Mouse (Mus musculus): ENCODE data around the gene Prdm1. TPM values are rescaled to one million over a fixed set of nuclear protein-coding genes. Genes with fewer than 3 reads are reported as not detected.

The Prdm1 gene
- total and polyA plus RNA-seq, 2 experiments: 0.18 to 0.28 TPM

- TF ChIP-seq POLR2A (IDR thresholded peaks at IDR 0.05; ENCODE audit: extremely low read depth, insufficient read depth, low read length) (no peak), CTCF (IDR thresholded peaks at IDR 0.05; ENCODE audit: low read depth, low read length) (no peak)
- no peaks in the 10 kb centered on the region for H3K4me1 ChIP-seq (ENCODE audit: control insufficient read depth, insufficient read depth, low read length)
- 54% methylated on average over 2 of the region's 2 CpGs for WGBS
- no peak for DNase-seq (ENCODE audit: extremely low read depth, low read depth, low spot score)
- H3K36me3 ChIP-seq (ENCODE audit: control insufficient read depth, insufficient read depth, low read length): no peaks in the 10 kb centered on the region
- H3K9ac ChIP-seq (ENCODE audit: low read depth, low read length): no peak overlapping the region
- no peak overlapping the region for H3K27ac ChIP-seq (replicated peaks; ENCODE audit: insufficient read depth, low read depth, low read length)
- no peaks in the 10 kb centered on the region for H3K27me3 ChIP-seq (ENCODE audit: control insufficient read depth, insufficient read depth, low read length)
- H3K4me3 ChIP-seq (ENCODE audit: insufficient read depth, low read depth, low read length): no peak overlapping the region
- H3K79me2 ChIP-seq (ENCODE audit: control insufficient read depth, insufficient read depth, low read length): no peaks in the 10 kb centered on the region
These were observed 20.3 kb downstream of the Prdm1 start for GRCm38 (mm10) chr10:44507984-44508383.

GRCm38 (mm10) chr10:44502891-44503290, 25.4 kb downstream of the Prdm1 start:
- 77% methylated on average over 13 of the region's 13 CpGs for WGBS
- no peaks in the 10 kb centered on the region for H3K36me3 ChIP-seq (ENCODE audit: control insufficient read depth, insufficient read depth, low read length)
- no peak overlapping the region for H3K27ac ChIP-seq (replicated peaks; ENCODE audit: insufficient read depth, low read depth, low read length)
- TF ChIP-seq CTCF (IDR thresholded peaks at IDR 0.05; ENCODE audit: low read depth, low read length): no peak
- no peak for TF ChIP-seq POLR2A (IDR thresholded peaks at IDR 0.05; ENCODE audit: extremely low read depth, insufficient read depth, low read length)
- no peaks in the 10 kb centered on the region for H3K4me1 ChIP-seq (ENCODE audit: control insufficient read depth, insufficient read depth, low read length)
- H3K79me2 ChIP-seq (ENCODE audit: control insufficient read depth, insufficient read depth, low read length): no peaks in the 10 kb centered on the region
- DNase-seq (ENCODE audit: extremely low read depth, low read depth, low spot score): no peak
- no peak overlapping the region for H3K4me3 ChIP-seq (ENCODE audit: insufficient read depth, low read depth, low read length)
- no peaks in the 10 kb centered on the region for H3K27me3 ChIP-seq (ENCODE audit: control insufficient read depth, insufficient read depth, low read length)
- no peak overlapping the region for H3K9ac ChIP-seq (ENCODE audit: low read depth, low read length)

GRCm38 (mm10) chr10:44499897-44500519, 28.3 kb downstream of the Prdm1 start:
- no peak overlapping the region for H3K4me3 ChIP-seq (ENCODE audit: insufficient read depth, low read depth, low read length)
- no peak overlapping the region for H3K27ac ChIP-seq (replicated peaks; ENCODE audit: insufficient read depth, low read depth, low read length)
- WGBS: 88% methylated on average over 15 of the region's 15 CpGs
- H3K9ac ChIP-seq (ENCODE audit: low read depth, low read length): no peak overlapping the region
- no peaks in the 10 kb centered on the region for H3K79me2 ChIP-seq (ENCODE audit: control insufficient read depth, insufficient read depth, low read length)
- H3K36me3 ChIP-seq (ENCODE audit: control insufficient read depth, insufficient read depth, low read length): no peaks in the 10 kb centered on the region
- no peaks in the 10 kb centered on the region for H3K4me1 ChIP-seq (ENCODE audit: control insufficient read depth, insufficient read depth, low read length)
- H3K27me3 ChIP-seq (ENCODE audit: control insufficient read depth, insufficient read depth, low read length): no peaks in the 10 kb centered on the region
- no peak for TF ChIP-seq POLR2A (IDR thresholded peaks at IDR 0.05; ENCODE audit: extremely low read depth, insufficient read depth, low read length)
- TF ChIP-seq CTCF (IDR thresholded peaks at IDR 0.05; ENCODE audit: low read depth, low read length): no peak
- DNase-seq (ENCODE audit: extremely low read depth, low read depth, low spot score): no peak

GRCm38 (mm10) chr10:44493818-44494492, 34.3 kb downstream of the Prdm1 start:
- H3K4me3 ChIP-seq (ENCODE audit: insufficient read depth, low read depth, low read length): no peak overlapping the region
- H3K79me2 ChIP-seq (ENCODE audit: control insufficient read depth, insufficient read depth, low read length): no peaks in the 10 kb centered on the region
- no peak overlapping the region for H3K9ac ChIP-seq (ENCODE audit: low read depth, low read length)
- no peaks in the 10 kb centered on the region for H3K27me3 ChIP-seq (ENCODE audit: control insufficient read depth, insufficient read depth, low read length)
- 82% methylated on average over 15 of the region's 15 CpGs for WGBS
- H3K4me1 ChIP-seq (ENCODE audit: control insufficient read depth, insufficient read depth, low read length): no peaks in the 10 kb centered on the region
- no peaks in the 10 kb centered on the region for H3K36me3 ChIP-seq (ENCODE audit: control insufficient read depth, insufficient read depth, low read length)
- no peak for DNase-seq (ENCODE audit: extremely low read depth, low read depth, low spot score)
- no peak for TF ChIP-seq CTCF (IDR thresholded peaks at IDR 0.05; ENCODE audit: low read depth, low read length)
- no peak for TF ChIP-seq POLR2A (IDR thresholded peaks at IDR 0.05; ENCODE audit: extremely low read depth, insufficient read depth, low read length)
- H3K27ac ChIP-seq (replicated peaks; ENCODE audit: insufficient read depth, low read depth, low read length): no peak overlapping the region

- H3K27ac ChIP-seq (replicated peaks; ENCODE audit: insufficient read depth, low read depth, low read length): no peak overlapping the region
- no peaks in the 10 kb centered on the region for H3K79me2 ChIP-seq (ENCODE audit: control insufficient read depth, insufficient read depth, low read length)
- no peak for TF ChIP-seq POLR2A (IDR thresholded peaks at IDR 0.05; ENCODE audit: extremely low read depth, insufficient read depth, low read length)
- TF ChIP-seq CTCF (IDR thresholded peaks at IDR 0.05; ENCODE audit: low read depth, low read length): no peak
- no peak for DNase-seq (ENCODE audit: extremely low read depth, low read depth, low spot score)
- H3K36me3 ChIP-seq (ENCODE audit: control insufficient read depth, insufficient read depth, low read length): no peaks in the 10 kb centered on the region
- WGBS: 69% methylated on average over 8 of the region's 8 CpGs
- no peak overlapping the region for H3K9ac ChIP-seq (ENCODE audit: low read depth, low read length)
- H3K4me3 ChIP-seq (ENCODE audit: insufficient read depth, low read depth, low read length): no peak overlapping the region
- no peaks in the 10 kb centered on the region for H3K27me3 ChIP-seq (ENCODE audit: control insufficient read depth, insufficient read depth, low read length)
- no peaks in the 10 kb centered on the region for H3K4me1 ChIP-seq (ENCODE audit: control insufficient read depth, insufficient read depth, low read length)
These were observed 35.3 kb downstream of the Prdm1 start for GRCm38 (mm10) chr10:44492815-44493525.

Measured in liver, adult 2 months (tissue).